Mouse (Mus musculus): ENCODE measurements around the gene Atxn7l3. TPM values are rescaled to one million over a fixed set of nuclear protein-coding genes. Genes with fewer than 3 reads are reported as not detected.

Atxn7l3 gene
- total RNA-seq (2021): 53.6 and 62.4 TPM in 2 replicates
- long read RNA-seq, partial matches to known transcripts: 0 of 20 reads
- long read RNA-seq, other reads (novel, unspliced or antisense): 19 of 20 reads

- peak; percentile 99 for DNase-seq
Observed at GRCm38 (mm10) chr11:102296491-102297472, at the start of gene Atxn7l3. Atxn7l3 (minus strand) TSS chr11:102296631.

DNA sequence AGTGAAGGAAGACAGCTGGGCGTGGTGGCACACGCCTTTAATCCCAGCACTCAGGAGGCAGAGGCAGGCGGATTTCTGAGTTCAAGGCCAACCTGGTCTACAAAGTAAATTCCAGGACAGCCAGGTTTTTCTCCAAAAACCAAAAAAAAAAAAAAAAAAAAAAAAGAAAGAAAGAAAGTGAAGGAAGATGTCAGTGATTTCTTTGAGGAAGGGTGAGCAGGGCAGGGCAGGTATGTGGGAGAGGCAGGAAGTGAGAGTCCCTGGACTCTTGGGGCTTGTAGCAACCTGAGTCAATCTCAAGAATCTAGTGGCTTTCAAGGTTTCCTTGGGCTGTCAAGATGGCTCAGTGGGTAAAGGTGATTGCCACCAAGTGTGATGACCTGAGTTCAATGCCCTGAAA, 48.0 kb upstream of the Atxn7l3 start:
- no peak for DNase-seq

DNA sequence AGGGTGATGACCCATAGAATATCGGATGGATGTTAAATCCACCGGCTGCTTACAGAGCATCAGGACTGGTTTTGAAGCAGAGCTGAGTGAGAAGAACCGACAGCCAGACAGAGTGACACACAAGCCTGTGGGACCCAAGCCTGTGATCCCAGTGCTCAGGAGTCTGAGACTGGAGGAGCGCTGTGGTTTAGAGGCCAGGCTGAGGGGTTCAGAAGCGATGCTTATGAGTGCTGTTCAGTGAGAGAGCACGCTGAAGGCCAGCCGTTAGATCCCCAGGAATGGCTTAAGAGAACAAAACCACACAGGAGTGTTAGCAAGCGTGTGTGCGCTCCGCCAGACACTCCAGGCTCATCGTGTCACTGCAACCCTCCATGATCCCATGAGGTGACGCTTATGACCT, 46.3 kb upstream of the Atxn7l3 start:
- no peak for DNase-seq

DNA sequence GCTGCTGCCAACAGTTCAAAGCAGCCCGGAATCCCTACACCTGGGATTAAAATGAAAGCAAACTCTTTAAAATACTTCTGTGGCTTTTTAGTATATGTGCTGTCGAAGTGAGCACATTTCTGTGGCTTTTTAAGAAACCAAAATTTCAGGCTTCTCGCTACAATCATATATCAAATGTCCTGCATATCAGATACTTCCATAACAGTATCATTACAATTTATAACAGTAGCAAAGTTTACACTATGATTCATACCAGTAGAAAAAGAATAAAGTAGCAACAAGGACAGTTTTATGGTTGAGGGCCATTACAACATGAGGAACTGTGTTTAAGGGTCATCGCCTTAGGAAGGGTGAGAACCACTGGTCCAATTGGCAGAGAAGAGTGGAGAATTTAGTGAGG, 44.7 kb upstream of the Atxn7l3 start:
- DNase-seq: no peak

GRCm38 (mm10) chr11:102339624-102340023, 43.2 kb upstream of the Atxn7l3 start:
- no peak for DNase-seq

- peak; percentile 34 for DNase-seq
Observed at GRCm38 (mm10) chr11:102339195-102339594, 42.8 kb upstream of the Atxn7l3 start.

DNA sequence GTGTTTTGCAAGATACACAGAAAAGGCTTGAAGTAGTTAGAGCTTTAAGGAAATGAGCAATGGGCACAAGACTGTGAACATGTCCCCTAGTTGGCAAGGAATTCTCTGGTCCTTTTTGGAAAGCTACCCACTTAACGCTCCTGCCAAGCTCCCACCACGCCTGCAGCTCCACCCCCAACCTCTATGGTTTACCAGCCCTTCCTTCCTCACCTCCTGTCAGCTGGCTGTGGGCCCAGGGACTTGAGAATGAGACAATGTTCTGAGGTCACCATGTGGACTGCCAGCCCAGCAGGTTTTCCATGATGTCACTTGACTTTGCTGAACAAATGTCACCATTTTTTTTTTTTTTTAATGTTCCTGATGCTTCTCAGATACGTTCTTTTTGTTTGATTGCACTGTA, 42.1 kb upstream of the Atxn7l3 start:
- DNase-seq: peak; percentile 89

- DNase-seq: no peak
Observed at GRCm38 (mm10) chr11:102337921-102338320, 41.5 kb upstream of the Atxn7l3 start.

DNA sequence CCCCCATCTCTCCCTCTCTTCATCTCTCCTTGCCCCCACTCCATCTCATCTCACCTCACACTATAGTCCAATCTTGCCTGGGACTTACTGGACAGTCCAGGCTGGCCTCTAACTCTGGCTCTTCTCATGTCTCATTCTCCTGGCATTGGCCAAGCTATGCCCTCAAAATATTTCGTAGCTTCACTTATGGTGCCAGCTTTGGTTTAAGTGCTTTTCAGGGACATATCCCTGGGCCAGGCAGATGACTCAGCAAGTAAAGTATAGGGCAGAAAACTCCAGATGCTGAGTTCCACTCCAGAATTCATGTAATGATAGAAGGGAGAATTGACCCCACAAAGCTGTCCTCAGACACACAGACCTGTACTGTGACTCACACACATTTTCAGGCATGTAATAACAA, 39.8 kb upstream of the Atxn7l3 start:
- no peak for DNase-seq

DNA sequence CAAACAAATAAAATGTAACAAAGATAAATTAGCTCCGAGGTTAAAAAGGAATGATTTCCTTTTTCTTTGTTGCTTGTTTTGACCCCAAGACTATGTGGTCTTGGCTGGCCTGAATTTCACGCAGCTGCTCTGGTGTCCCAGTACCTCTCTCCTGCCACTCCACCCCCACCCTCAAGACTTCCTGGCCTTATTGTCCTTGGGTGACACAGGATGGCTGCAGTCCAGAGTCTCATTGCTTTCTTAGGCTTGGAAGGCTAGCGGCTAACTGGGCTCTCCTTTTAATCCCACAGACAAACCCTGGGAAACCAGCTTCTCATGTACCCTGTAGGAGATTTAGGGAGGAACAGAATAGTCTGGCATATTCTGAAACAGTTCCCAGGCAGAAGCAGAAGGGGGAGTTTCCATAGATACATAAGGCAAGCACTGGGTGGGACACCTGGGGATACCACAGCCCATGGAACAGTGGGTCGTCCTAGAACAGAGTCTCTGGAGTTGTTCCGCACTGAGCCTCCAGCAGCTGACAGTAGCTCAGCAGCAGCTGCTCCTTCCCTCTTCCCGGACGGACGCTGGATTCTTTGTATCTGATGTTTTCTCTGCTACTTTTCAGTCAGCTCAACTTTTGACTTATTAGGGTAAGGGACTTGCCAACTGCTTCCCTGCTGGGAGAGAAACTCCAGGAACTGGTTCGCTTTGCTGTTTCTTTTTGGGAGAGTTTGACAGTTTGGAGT, 38.7 kb upstream of the Atxn7l3 start:
- DNase-seq: peak; percentile 32

DNA sequence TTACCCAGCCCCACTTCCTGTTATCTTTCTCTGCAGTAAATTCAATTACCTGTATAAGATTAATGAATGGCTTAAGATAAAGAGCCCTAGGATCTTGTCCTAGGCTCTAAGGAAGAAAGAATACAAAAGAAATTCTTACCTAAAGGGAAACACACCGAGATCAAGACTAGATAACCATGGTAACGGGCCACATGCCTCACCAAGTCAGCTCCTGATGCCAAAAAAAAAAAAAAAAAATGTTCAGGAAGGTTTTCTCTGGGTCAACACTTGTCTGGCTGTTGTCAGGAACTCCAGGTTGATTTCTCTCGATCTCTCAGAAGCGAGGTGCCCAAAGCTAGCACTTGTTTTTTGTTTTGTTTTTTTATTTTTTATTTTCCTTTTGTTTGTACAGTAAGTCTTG, 37.6 kb upstream of the Atxn7l3 start:
- no peak for DNase-seq

GRCm38 (mm10) chr11:102333061-102333460, 36.6 kb upstream of the Atxn7l3 start:
- no peak for DNase-seq

GRCm38 (mm10) chr11:102331806-102332205, 35.4 kb upstream of the Atxn7l3 start:
- no peak for DNase-seq

- no peak for DNase-seq
Observed at GRCm38 (mm10) chr11:102330039-102330438, 33.6 kb upstream of the Atxn7l3 start.

- no peak for DNase-seq
Observed at GRCm38 (mm10) chr11:102329518-102329917, 33.1 kb upstream of the Atxn7l3 start.

DNA sequence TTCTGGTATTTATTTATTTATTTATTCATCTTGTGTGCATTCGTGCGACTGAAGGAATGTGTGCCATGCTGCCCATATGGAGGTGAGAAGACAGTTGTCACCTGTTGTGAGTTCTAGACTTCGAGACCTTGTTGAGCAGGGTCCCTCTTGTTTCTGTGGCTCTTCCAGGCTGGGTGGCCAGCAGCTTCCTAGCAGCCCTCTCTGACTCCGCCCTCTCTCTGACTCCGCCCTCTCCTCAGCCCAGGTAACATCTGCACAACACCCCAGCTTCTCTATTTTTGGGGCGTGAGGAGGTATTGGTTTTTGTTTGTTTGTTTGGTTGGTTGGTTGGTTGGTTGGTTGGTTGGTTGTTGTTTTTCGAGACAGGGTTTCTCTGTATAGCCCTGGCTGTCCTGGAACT, 31.4 kb upstream of the Atxn7l3 start:
- DNase-seq: no peak

- no peak for DNase-seq
Observed at GRCm38 (mm10) chr11:102327250-102327649, 30.8 kb upstream of the Atxn7l3 start.

GRCm38 (mm10) chr11:102323516-102323915, 27.1 kb upstream of the Atxn7l3 start:
- DNase-seq: no peak

DNA sequence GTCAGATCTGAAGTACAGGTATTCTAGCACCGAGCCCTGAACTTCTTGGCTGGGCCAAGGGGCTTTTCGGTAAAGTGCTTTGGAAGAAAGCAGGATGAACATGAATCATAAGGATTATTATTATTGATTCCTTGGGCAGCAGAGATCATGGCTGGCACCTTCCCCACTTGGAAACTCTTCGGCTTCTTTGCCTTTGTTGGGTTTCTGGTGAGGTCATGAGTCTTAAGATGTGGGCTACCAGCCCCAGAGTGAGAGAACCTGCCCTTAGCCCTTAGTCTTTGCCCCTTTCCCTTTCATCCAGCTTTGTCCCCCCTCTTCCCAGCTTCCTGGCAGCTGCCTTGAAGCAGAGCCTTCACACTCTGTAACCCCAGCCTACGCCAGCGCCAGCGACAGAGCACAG, 25.5 kb upstream of the Atxn7l3 start:
- DNase-seq: no peak

GRCm38 (mm10) chr11:102320686-102321005, 24.2 kb upstream of the Atxn7l3 start:
- DNase-seq: peak; percentile 69

- DNase-seq: peak; percentile 89
Observed at GRCm38 (mm10) chr11:102319941-102320685, 23.7 kb upstream of the Atxn7l3 start.

DNA sequence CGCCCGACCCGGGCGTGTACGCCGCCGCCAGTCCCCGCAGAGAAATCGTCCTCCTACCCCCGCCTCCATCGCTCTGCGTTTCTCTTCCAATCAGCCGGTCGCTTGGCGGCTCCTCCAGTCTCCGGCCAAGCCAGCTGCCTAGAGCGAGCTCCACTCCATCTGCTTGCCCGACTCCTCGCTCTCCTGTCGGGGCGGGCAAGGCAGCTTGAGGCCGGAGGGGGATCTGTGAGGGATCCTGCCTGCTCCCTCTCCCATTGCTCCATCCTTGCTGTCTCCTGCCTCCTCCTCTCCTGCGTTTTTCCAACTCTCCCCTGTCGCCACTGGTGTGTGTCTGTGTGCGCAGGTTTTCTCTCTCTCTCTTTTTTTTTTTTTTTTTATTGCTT, 23.0 kb upstream of the Atxn7l3 start, which contains the start of gene Ubtf:
Gene Ubtf (minus strand): TSS at position 333 of the 383 bp plus-strand sequence.
- DNase-seq: peak; percentile 84

All from adrenal gland, postnatal 25 days (tissue).